Mouse (Mus musculus) spleen, postnatal 14 days (tissue): ENCODE data around the gene Tsen34.
"Not testable (repeated sequence)": the region's sequence is repeated elsewhere in the genome, so short reads cannot be mapped to it uniquely, and the experiment has no call there.

ENCODE experiments used
- DNase-seq, 2 experiments: peaks; one replicate each; pipeline ENCODE4 v3.0.0; 2021 to 2022; ENCODE audit warnings: low spot score in 2 of 2

Tsen34 gene

GRCm38 (mm10) chr7:3720268-3720667, 27.6 kb downstream of the Tsen34 start, which contains the start of gene Pirb:
Gene Pirb (minus strand): TSS chr7:3720391.
- DNase-seq: not testable (repeated sequence)

- DNase-seq: not testable (repeated sequence)
Measured at GRCm38 (mm10) chr7:3725459-3725858, 32.8 kb downstream of the Tsen34 start.

- DNase-seq: not testable (repeated sequence)
Measured at GRCm38 (mm10) chr7:3732675-3733074, 40.0 kb downstream of the Tsen34 start.
